Mouse (Mus musculus): Measurements from ENCODE around the gene Mrpl23. TPM values are rescaled to one million over a fixed set of nuclear protein-coding genes. Genes with fewer than 3 reads are reported as not detected.

Mrpl23 gene
- polyA plus RNA-seq (2012; fragmentation: generic; extraction: Trizol): 73.3 TPM

DNA sequence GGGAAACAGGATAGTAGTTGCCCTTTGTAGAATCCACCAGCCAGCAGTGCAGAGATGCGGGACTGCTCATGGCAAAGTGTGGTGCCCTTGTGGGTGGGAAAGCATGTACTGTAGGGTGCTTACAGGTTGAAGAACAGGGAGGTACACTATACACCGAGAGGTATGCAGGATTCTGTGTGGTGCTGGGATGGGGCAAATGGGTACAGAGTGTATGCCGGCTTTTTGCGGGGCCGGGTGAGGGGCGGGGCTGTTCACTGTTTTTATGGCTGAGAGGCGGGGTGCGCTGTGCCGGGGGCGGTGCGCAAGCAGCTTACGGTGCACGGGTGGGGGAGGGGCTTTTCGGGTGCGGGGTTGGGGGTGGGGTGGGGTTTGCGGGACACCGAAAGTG, at the start of gene Mrpl23:
Mrpl23 (plus strand) TSS at position 16 of the 388 bp plus-strand sequence.
- Histone ChIP-seq H3K4me3 (peak within 1 kb of the TSS; percentile 58), H3K4me2 (ENCODE audit: low read depth) (peak within 1 kb of the TSS; percentile 89), H3K36me3 (ENCODE audit: control insufficient read depth, insufficient read depth) (peaks cover 3% of the 10 kb centered on the region), H3K27me3 (ENCODE audit: control insufficient read depth, insufficient read depth, insufficient read length) (peaks cover 5% of the 10 kb centered on the region), H3ac (ENCODE audit: control insufficient read depth, insufficient read length) (peak within 1 kb of the TSS; percentile 7), H3K79me2 (ENCODE audit: control insufficient read depth, insufficient read depth) (peaks cover 3% of the 10 kb centered on the region)
- TF ChIP-seq TCF12 (IDR thresholded peaks at IDR 0.05; ENCODE audit: insufficient read depth, poor library complexity, severe bottlenecking) (no peak), TCF3 (IDR thresholded peaks at IDR 0.05; ENCODE audit: insufficient read length, low read depth) (no peak), POLR2AphosphoS2 (IDR thresholded peaks at IDR 0.05; ENCODE audit: insufficient read length, low read depth) (no peak), CEBPB (IDR thresholded peaks at IDR 0.05; ENCODE audit: insufficient read depth, poor library complexity, severe bottlenecking) (no peak), POLR2A (IDR thresholded peaks at IDR 0.05; ENCODE audit: insufficient read length, low read depth) (no peak), MYOG (IDR thresholded peaks at IDR 0.05; ENCODE audit: control insufficient read depth in 1 of 3, insufficient read depth in 1 of 3, insufficient read length in 2 of 3, low read depth in 2 of 3) (no peak), E2F4 (IDR thresholded peaks at IDR 0.05; ENCODE audit: insufficient read depth) (no peak), MYOD1 (IDR thresholded peaks at IDR 0.05; ENCODE audit: control insufficient read depth in 1 of 3, insufficient read length in 2 of 3, low read depth in 2 of 3) (no peak), REST (IDR thresholded peaks at IDR 0.05; ENCODE audit: insufficient read depth, insufficient read length) (no peak), USF1 (IDR thresholded peaks at IDR 0.05; ENCODE audit: low read depth) (no peak), SRF (IDR thresholded peaks at IDR 0.05; ENCODE audit: control insufficient read depth, insufficient read length, low read depth) (no peak), MAX (IDR thresholded peaks at IDR 0.05; ENCODE audit: low read depth) (no peak)

DNA sequence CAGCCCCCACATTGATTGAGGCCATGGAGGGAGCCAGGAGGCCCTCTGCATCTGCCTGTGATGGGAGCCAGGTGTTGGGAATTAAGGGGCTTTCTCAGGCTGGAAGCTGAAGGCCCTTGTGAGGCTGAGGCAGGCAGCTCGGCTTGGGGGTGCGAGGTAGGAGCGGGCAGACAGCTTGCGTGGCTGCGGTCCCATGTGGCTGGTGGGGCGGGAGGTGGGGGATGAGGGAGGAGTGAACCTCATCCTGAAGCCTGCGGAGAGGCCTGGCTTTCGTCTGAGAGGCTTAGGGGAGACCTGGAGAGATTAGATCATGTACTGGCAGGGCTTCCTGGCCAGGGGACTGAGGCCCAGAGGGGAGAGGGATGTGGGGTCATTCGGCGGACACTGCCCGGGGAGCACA, 49.4 kb upstream of the Mrpl23 start:
- TF ChIP-seq REST (IDR thresholded peaks at IDR 0.05; ENCODE audit: insufficient read depth, insufficient read length) (no peak), SRF (IDR thresholded peaks at IDR 0.05; ENCODE audit: control insufficient read depth, insufficient read length, low read depth) (no peak), CEBPB (IDR thresholded peaks at IDR 0.05; ENCODE audit: insufficient read depth, poor library complexity, severe bottlenecking) (no peak), POLR2A (IDR thresholded peaks at IDR 0.05; ENCODE audit: insufficient read length, low read depth) (peak; percentile 29)
- Histone ChIP-seq H3K36me3 (ENCODE audit: control insufficient read depth, insufficient read depth) (peaks cover 34% of the 10 kb centered on the region), H3K79me2 (ENCODE audit: control insufficient read depth, insufficient read depth) (peaks cover 39% of the 10 kb centered on the region), H3K4me3 (no peak overlapping the region), H3K4me2 (ENCODE audit: low read depth) (no peak overlapping the region), H3ac (ENCODE audit: control insufficient read depth, insufficient read length) (no peak overlapping the region), H3K27me3 (ENCODE audit: control insufficient read depth, insufficient read depth, insufficient read length) (no peaks in the 10 kb centered on the region)

DNA sequence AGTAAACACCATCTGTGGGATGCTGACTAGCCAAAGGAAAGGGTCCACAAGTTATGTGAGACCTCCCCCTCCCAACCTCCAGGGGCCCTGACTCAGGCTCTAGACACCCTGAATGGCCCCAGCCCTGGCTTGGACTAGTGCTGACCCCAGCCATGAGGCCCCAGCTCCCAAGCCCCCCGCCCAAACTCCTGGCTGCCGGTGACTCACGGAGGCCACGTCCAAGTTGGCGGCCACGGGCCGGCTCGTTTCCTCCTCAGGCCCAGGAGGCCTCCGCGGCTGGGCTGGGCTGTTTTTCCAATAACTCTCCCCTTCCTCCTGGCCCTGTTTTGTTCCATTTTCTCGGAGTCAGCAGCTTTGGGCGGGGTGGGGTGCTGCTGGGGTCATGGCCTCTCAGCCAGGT, 47.7 kb upstream of the Mrpl23 start:
- H3ac ChIP-seq (ENCODE audit: control insufficient read depth, insufficient read length): no peak overlapping the region
- no peak overlapping the region for H3K4me3 ChIP-seq
- H3K36me3 ChIP-seq (ENCODE audit: control insufficient read depth, insufficient read depth): peaks cover 39% of the 10 kb centered on the region
- H3K4me2 ChIP-seq (ENCODE audit: low read depth): no peak overlapping the region
- no peaks in the 10 kb centered on the region for H3K27me3 ChIP-seq (ENCODE audit: control insufficient read depth, insufficient read depth, insufficient read length)
- TF ChIP-seq CEBPB (IDR thresholded peaks at IDR 0.05; ENCODE audit: insufficient read depth, poor library complexity, severe bottlenecking): no peak
- no peak for TF ChIP-seq POLR2AphosphoS2 (IDR thresholded peaks at IDR 0.05; ENCODE audit: insufficient read length, low read depth)
- no peak for TF ChIP-seq MYOG (IDR thresholded peaks at IDR 0.05; ENCODE audit: control insufficient read depth in 1 of 3, insufficient read depth in 1 of 3, insufficient read length in 2 of 3, low read depth in 2 of 3)
- TF ChIP-seq MYOD1 (IDR thresholded peaks at IDR 0.05; ENCODE audit: control insufficient read depth in 1 of 3, insufficient read length in 2 of 3, low read depth in 2 of 3): no peak
- no peak for TF ChIP-seq REST (IDR thresholded peaks at IDR 0.05; ENCODE audit: insufficient read depth, insufficient read length)
- no peak for TF ChIP-seq TCF3 (IDR thresholded peaks at IDR 0.05; ENCODE audit: insufficient read length, low read depth)
- no peak for TF ChIP-seq MAX (IDR thresholded peaks at IDR 0.05; ENCODE audit: low read depth)
- no peak for TF ChIP-seq E2F4 (IDR thresholded peaks at IDR 0.05; ENCODE audit: insufficient read depth)
- TF ChIP-seq SRF (IDR thresholded peaks at IDR 0.05; ENCODE audit: control insufficient read depth, insufficient read length, low read depth): no peak
- TF ChIP-seq USF1 (IDR thresholded peaks at IDR 0.05; ENCODE audit: low read depth): no peak
- TF ChIP-seq POLR2A (IDR thresholded peaks at IDR 0.05; ENCODE audit: insufficient read length, low read depth): no peak
- no peak for TF ChIP-seq TCF12 (IDR thresholded peaks at IDR 0.05; ENCODE audit: insufficient read depth, poor library complexity, severe bottlenecking)
- peaks cover 22% of the 10 kb centered on the region for H3K79me2 ChIP-seq (ENCODE audit: control insufficient read depth, insufficient read depth)

DNA sequence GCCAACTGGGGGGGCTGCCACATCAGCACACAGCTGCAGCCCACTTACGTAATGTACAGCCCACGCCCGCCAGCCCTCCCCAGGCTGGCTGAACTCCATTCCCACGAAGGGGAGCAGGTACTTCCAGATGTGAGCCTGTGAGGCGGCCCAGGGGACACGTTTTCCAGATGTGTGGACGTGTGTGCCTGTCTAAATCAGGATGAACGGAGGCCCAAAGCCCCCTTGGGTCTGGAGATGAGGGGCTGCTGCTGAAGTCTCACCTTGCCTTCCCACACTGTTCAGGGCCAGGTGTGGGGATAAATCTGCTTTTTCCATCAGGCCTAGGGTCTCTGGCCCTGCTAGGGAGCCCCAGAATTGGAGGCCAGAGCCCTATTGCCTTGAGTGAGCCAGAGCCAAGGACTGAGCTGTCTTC, 45.7 kb upstream of the Mrpl23 start:
- H3K36me3 ChIP-seq (ENCODE audit: control insufficient read depth, insufficient read depth): peaks cover 54% of the 10 kb centered on the region
- no peak overlapping the region for H3K4me3 ChIP-seq
- H3K79me2 ChIP-seq (ENCODE audit: control insufficient read depth, insufficient read depth): peaks cover 8% of the 10 kb centered on the region
- H3K27me3 ChIP-seq (ENCODE audit: control insufficient read depth, insufficient read depth, insufficient read length): no peaks in the 10 kb centered on the region
- H3K4me2 ChIP-seq (ENCODE audit: low read depth): no peak overlapping the region
- TF ChIP-seq POLR2AphosphoS2 (IDR thresholded peaks at IDR 0.05; ENCODE audit: insufficient read length, low read depth) (peak; percentile 44), TCF3 (IDR thresholded peaks at IDR 0.05; ENCODE audit: insufficient read length, low read depth) (no peak), MYOD1 (IDR thresholded peaks at IDR 0.05; ENCODE audit: control insufficient read depth in 1 of 3, insufficient read length in 2 of 3, low read depth in 2 of 3) (no peak), TCF12 (IDR thresholded peaks at IDR 0.05; ENCODE audit: insufficient read depth, poor library complexity, severe bottlenecking) (no peak)
- H3ac ChIP-seq (ENCODE audit: control insufficient read depth, insufficient read length): no peak overlapping the region

DNA sequence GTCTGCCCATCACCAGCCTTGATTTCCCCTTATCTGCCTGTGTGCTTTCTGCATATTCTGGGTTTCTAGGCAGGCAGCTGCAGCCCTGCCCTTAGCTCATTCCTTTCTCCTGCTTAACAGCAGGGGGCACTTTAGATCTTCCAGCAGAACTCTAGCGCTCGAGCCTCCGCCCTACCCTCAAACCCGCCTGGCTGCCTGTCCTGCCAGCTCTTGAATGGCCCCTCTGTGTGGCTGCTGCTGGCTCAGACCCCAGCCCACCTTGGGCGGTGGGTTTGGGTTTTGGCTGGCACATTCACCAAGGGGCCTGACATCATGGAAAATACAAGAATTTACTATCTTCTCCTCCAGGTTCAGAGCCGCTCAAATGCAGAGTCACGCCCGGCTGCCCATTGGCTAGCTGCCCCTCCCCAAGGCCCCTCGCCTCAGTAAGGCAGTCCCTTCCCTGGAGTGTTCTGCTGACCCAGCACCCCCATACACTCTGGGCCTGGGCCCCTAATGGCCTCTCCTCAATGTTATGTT, 45.1 kb upstream of the Mrpl23 start:
- Histone ChIP-seq H3K27me3 (ENCODE audit: control insufficient read depth, insufficient read depth, insufficient read length) (no peaks in the 10 kb centered on the region), H3K36me3 (ENCODE audit: control insufficient read depth, insufficient read depth) (peaks cover 56% of the 10 kb centered on the region), H3K4me2 (ENCODE audit: low read depth) (no peak overlapping the region), H3K4me3 (no peak overlapping the region), H3ac (ENCODE audit: control insufficient read depth, insufficient read length) (no peak overlapping the region), H3K79me2 (ENCODE audit: control insufficient read depth, insufficient read depth) (peaks cover 6% of the 10 kb centered on the region)
- no peak for TF ChIP-seq USF1 (IDR thresholded peaks at IDR 0.05; ENCODE audit: low read depth)
- TF ChIP-seq CEBPB (IDR thresholded peaks at IDR 0.05; ENCODE audit: insufficient read depth, poor library complexity, severe bottlenecking): no peak
- no peak for TF ChIP-seq TCF3 (IDR thresholded peaks at IDR 0.05; ENCODE audit: insufficient read length, low read depth)
- TF ChIP-seq MYOD1 (IDR thresholded peaks at IDR 0.05; ENCODE audit: control insufficient read depth in 1 of 3, insufficient read length in 2 of 3, low read depth in 2 of 3): no peak
- TF ChIP-seq TCF12 (IDR thresholded peaks at IDR 0.05; ENCODE audit: insufficient read depth, poor library complexity, severe bottlenecking): no peak
- TF ChIP-seq POLR2A (IDR thresholded peaks at IDR 0.05; ENCODE audit: insufficient read length, low read depth): no peak
- no peak for TF ChIP-seq MAX (IDR thresholded peaks at IDR 0.05; ENCODE audit: low read depth)
- no peak for TF ChIP-seq SRF (IDR thresholded peaks at IDR 0.05; ENCODE audit: control insufficient read depth, insufficient read length, low read depth)
- no peak for TF ChIP-seq REST (IDR thresholded peaks at IDR 0.05; ENCODE audit: insufficient read depth, insufficient read length)
- TF ChIP-seq POLR2AphosphoS2 (IDR thresholded peaks at IDR 0.05; ENCODE audit: insufficient read length, low read depth): no peak
- no peak for TF ChIP-seq E2F4 (IDR thresholded peaks at IDR 0.05; ENCODE audit: insufficient read depth)
- no peak for TF ChIP-seq MYOG (IDR thresholded peaks at IDR 0.05; ENCODE audit: control insufficient read depth in 1 of 3, insufficient read depth in 1 of 3, insufficient read length in 2 of 3, low read depth in 2 of 3)
